ENCODE assay signal across 8 mouse cellular contexts in genomic region chr5:136881380-136882009, GRCm38 (mm10). TPM values are rescaled to one million over a fixed set of nuclear protein-coding genes. Genes with fewer than 3 reads are reported as not detected.
A peak's percentile ranks its signal among the peaks of the same experiment; 100 is the strongest.
DNase-seq lines count a peak whose midpoint lies in the region; ATAC-seq and TF ChIP-seq lines count a peak whose summit lies in the region.

No protein-coding gene starts in this region.

- H3K4me3 ChIP-seq in gastrocnemius, adult 2 months: peak overlapping the region; percentile 80
- H3K4me3 ChIP-seq in hindbrain, embryonic 16.5 days (ENCODE audit: low read length): peak overlapping the region; percentile 58

- peak overlapping the region; percentile 70 for H3K4me2 ChIP-seq in hindbrain, embryonic 16.5 days (ENCODE audit: low read length)

- 5% methylated on average over 36 of the region's 39 CpGs for WGBS in hindbrain, embryonic 16.5 days

- ATAC-seq in hindbrain, embryonic 16.5 days: peak; percentile 88
- ATAC-seq in megakaryocyte, adult 5-6 weeks (ENCODE audit: poor library complexity, severe bottlenecking): peak; percentile 40; the same call in 1 of the 2 replicates

- H3K36me3 ChIP-seq in hindbrain, embryonic 16.5 days (ENCODE audit: control insufficient read depth, insufficient read depth, low read length): peaks cover 4% of the 10 kb centered on the region; the same call in 1 of the 2 replicates

- H3K9ac ChIP-seq in hindbrain, embryonic 16.5 days (ENCODE audit: low read depth, low read length): peak overlapping the region; percentile 72

- TF ChIP-seq CTCF in gastrocnemius, adult 2 months (IDR thresholded peaks at IDR 0.05): peak; percentile 98; the same call in 1 of the 2 replicates

- no peaks in the 10 kb centered on the region; the same call in none of the 2 replicates for H3K27me3 ChIP-seq in hindbrain, embryonic 16.5 days (replicated peaks; ENCODE audit: control insufficient read depth, insufficient read depth, low read length)

- peak; percentile 68 for DNase-seq in T-cell, adult 2 months (ENCODE audit: low spot score)
- DNase-seq in cerebellum, postnatal 36 days: peak; percentile 76 to 82
- DNase-seq in gastrocnemius, adult 2 months: peak; percentile 86
- peak; percentile 84 to 90 for DNase-seq in left cerebral cortex, adult 18-20 months (ENCODE audit: low spot score in 2 of 2)
- DNase-seq in right cerebral cortex, postnatal 10 days (ENCODE audit: low spot score in 2 of 2): peak; percentile 83 to 88
- peak; percentile 45 for DNase-seq in urinary bladder, postnatal 10 days (ENCODE audit: low spot score)

- H3K9me3 ChIP-seq in hindbrain, embryonic 16.5 days (ENCODE audit: control insufficient read depth, low read length): no peaks in the 10 kb centered on the region

- H3K4me1 ChIP-seq in hindbrain, embryonic 16.5 days (ENCODE audit: control insufficient read depth, insufficient read depth, low read depth, low read length): peaks cover 9% of the 10 kb centered on the region

- intact Hi-C loops in gastrocnemius, adult 2 months (cut with DNase I): loop anchor here (1.0 kb wide), 2 partner anchors 41 to 90 kb away; no protein-coding TSS in a partner anchor

- H3K27ac ChIP-seq in gastrocnemius, adult 2 months: peak overlapping the region; percentile 38; the same call in 1 of the 2 replicates
- H3K27ac ChIP-seq in hindbrain, embryonic 16.5 days (ENCODE audit: low read depth, low read length): no peak overlapping the region

RNA-seq across cellular contexts. Expression of gene Col26a1, which starts 1.5 kb away (rescaled TPM):
- 1 to 10 TPM; 1.4 to 2.1 TPM for total RNA-seq in gastrocnemius, adult 2 months (2021)
- 35.9 and 39.1 TPM in 2 replicates for polyA plus RNA-seq in hindbrain, embryonic 16.5 days (2015; fragmentation: Nextera tagmentation; extraction: Ambion mirVana)
- total RNA-seq in left cerebral cortex, adult 18-20 months (2021): 1 to 10 TPM; 7.3 to 8.8 TPM
- total RNA-seq in megakaryocyte, adult 5-6 weeks (2015): not detected in 2 replicates
- not detected in 2 replicates for total RNA-seq in megakaryocyte, adult 5-6 weeks (2017)

RNA-seq across cellular contexts. Expression of gene Ift22, which starts 26.5 kb away (rescaled TPM):
- total RNA-seq in gastrocnemius, adult 2 months (2021): 1 to 10 TPM; 5.4 to 5.8 TPM
- polyA plus RNA-seq in hindbrain, embryonic 16.5 days (2015; fragmentation: Nextera tagmentation; extraction: Ambion mirVana): 136 and 142 TPM in 2 replicates
- total RNA-seq in left cerebral cortex, adult 18-20 months (2021): 10 to 100 TPM; 97.1 to 99.0 TPM
- total RNA-seq in megakaryocyte, adult 5-6 weeks (2015): 9.4 and 12.7 TPM in 2 replicates
- 2.0 and 3.7 TPM in 2 replicates for total RNA-seq in megakaryocyte, adult 5-6 weeks (2017)

Comparison
In these comparisons a context has a peak if more than half of its experiments do, and no peak if none do; other contexts are left out.
1. RNA of gene Ift22, which starts 26.5 kb away (total RNA-seq): 97.1 to 99.0 TPM in left cerebral cortex, adult 18-20 months; 2.0 to 12.7 TPM in megakaryocyte, adult 5-6 weeks and 5.4 to 5.8 TPM in gastrocnemius, adult 2 months; every median in the first group is over 4 times any median in the second.
2. Peak in every context shown above with its lines, with median percentiles within 50 percentile points of each other: DNase-seq.